Mouse (Mus musculus): ENCODE results near the gene Dpep1. TPM values are rescaled to one million over a fixed set of nuclear protein-coding genes. Genes with fewer than 3 reads are reported as not detected.
A peak's percentile ranks its signal among the peaks of the same experiment; 100 is the strongest.

Gene Dpep1
- polyA plus RNA-seq, 1 experiment from 2014 or later, result 0.40 TPM

GRCm38 (mm10) chr8:123235520-123236497 is 49.8 kb downstream of the Dpep1 start, which contains the start of gene Spata2l:
TSS of gene Spata2l (minus strand) at chr8:123236233.
- H3K27ac ChIP-seq (ENCODE audit: low read length), result peak within 1 kb of the TSS; percentile 47; the same call in 1 of the 2 replicates
- H3K4me1 ChIP-seq (ENCODE audit: control insufficient read depth, insufficient read depth, low read length), result peaks cover 19% of the 10 kb centered on the region
- peak within 1 kb of the TSS; percentile 72 for H3K9ac ChIP-seq (ENCODE audit: low read depth, low read length)
- no peaks in the 10 kb centered on the region for H3K9me3 ChIP-seq (replicated peaks; ENCODE audit: control insufficient read depth, low read length, poor library complexity, severe bottlenecking)
- ATAC-seq, result peak; percentile 72
- H3K4me3 ChIP-seq (ENCODE audit: low read depth, low read length), result peak within 1 kb of the TSS; percentile 49
- H3K36me3 ChIP-seq (ENCODE audit: control insufficient read depth, insufficient read depth, low read length), result no peaks in the 10 kb centered on the region
- no peaks in the 10 kb centered on the region; the same call in none of the 2 replicates for H3K27me3 ChIP-seq (ENCODE audit: control insufficient read depth, insufficient read depth, low read depth, low read length)
- 2% methylated on average over 57 of the region's 57 CpGs for WGBS
- H3K4me2 ChIP-seq (ENCODE audit: low read length), result peak within 1 kb of the TSS; percentile 79

- 76% methylated on average over 10 of the region's 10 CpGs for WGBS
- Histone ChIP-seq H3K9ac (ENCODE audit: low read depth, low read length) (no peak overlapping the region), H3K27me3 (ENCODE audit: control insufficient read depth, insufficient read depth, low read depth, low read length) (no peaks in the 10 kb centered on the region), H3K36me3 (ENCODE audit: control insufficient read depth, insufficient read depth, low read length) (peaks cover 19% of the 10 kb centered on the region), H3K4me2 (ENCODE audit: low read length) (no peak overlapping the region), H3K27ac (ENCODE audit: low read length) (no peak overlapping the region), H3K4me1 (ENCODE audit: control insufficient read depth, insufficient read depth, low read length) (peaks cover 19% of the 10 kb centered on the region), H3K9me3 (replicated peaks; ENCODE audit: control insufficient read depth, low read length, poor library complexity, severe bottlenecking) (no peaks in the 10 kb centered on the region), H3K4me3 (ENCODE audit: low read depth, low read length) (no peak overlapping the region)
- ATAC-seq, result no peak
Observed at GRCm38 (mm10) chr8:123239398-123239797, 53.4 kb downstream of the Dpep1 start.

- WGBS, result 93% methylated on average over 7 of the region's 7 CpGs
- ATAC-seq, result no peak
- peaks cover 45% of the 10 kb centered on the region for H3K36me3 ChIP-seq (ENCODE audit: control insufficient read depth, insufficient read depth, low read length)
- H3K9me3 ChIP-seq (replicated peaks; ENCODE audit: control insufficient read depth, low read length, poor library complexity, severe bottlenecking), result no peaks in the 10 kb centered on the region
- no peaks in the 10 kb centered on the region for H3K4me1 ChIP-seq (ENCODE audit: control insufficient read depth, insufficient read depth, low read length)
- no peak overlapping the region for H3K4me2 ChIP-seq (ENCODE audit: low read length)
- no peak overlapping the region for H3K9ac ChIP-seq (ENCODE audit: low read depth, low read length)
- no peak overlapping the region for H3K4me3 ChIP-seq (ENCODE audit: low read depth, low read length)
- H3K27me3 ChIP-seq (ENCODE audit: control insufficient read depth, insufficient read depth, low read depth, low read length), result no peaks in the 10 kb centered on the region
- H3K27ac ChIP-seq (ENCODE audit: low read length), result no peak overlapping the region
Observed at GRCm38 (mm10) chr8:123242107-123242923, 56.3 kb downstream of the Dpep1 start.

GRCm38 (mm10) chr8:123243053-123243452 is 57.0 kb downstream of the Dpep1 start:
- 70% methylated on average over 11 of the region's 11 CpGs for whole genome bisulfite sequencing
- no peak for ATAC-seq
- H3K4me2 ChIP-seq (ENCODE audit: low read length), result no peak overlapping the region
- H3K27ac ChIP-seq (ENCODE audit: low read length), result no peak overlapping the region
- H3K9ac ChIP-seq (ENCODE audit: low read depth, low read length), result no peak overlapping the region
- H3K36me3 ChIP-seq (ENCODE audit: control insufficient read depth, insufficient read depth, low read length), result peaks cover 52% of the 10 kb centered on the region
- H3K27me3 ChIP-seq (ENCODE audit: control insufficient read depth, insufficient read depth, low read depth, low read length), result no peaks in the 10 kb centered on the region
- H3K9me3 ChIP-seq (replicated peaks; ENCODE audit: control insufficient read depth, low read length, poor library complexity, severe bottlenecking), result no peaks in the 10 kb centered on the region
- no peaks in the 10 kb centered on the region for H3K4me1 ChIP-seq (ENCODE audit: control insufficient read depth, insufficient read depth, low read length)
- H3K4me3 ChIP-seq (ENCODE audit: low read depth, low read length), result no peak overlapping the region

GRCm38 (mm10) chr8:123244382-123244781 is 58.3 kb downstream of the Dpep1 start:
- 95% methylated on average over 4 of the region's 4 CpGs for WGBS
- no peak overlapping the region for H3K9ac ChIP-seq (ENCODE audit: low read depth, low read length)
- ATAC-seq, result no peak

GRCm38 (mm10) chr8:123245543-123245942 is 59.5 kb downstream of the Dpep1 start:
- no peak overlapping the region for H3K27ac ChIP-seq (ENCODE audit: low read length)
- no peak overlapping the region for H3K4me2 ChIP-seq (ENCODE audit: low read length)
- H3K4me3 ChIP-seq (ENCODE audit: low read depth, low read length), result no peak overlapping the region
- no peak overlapping the region for H3K9ac ChIP-seq (ENCODE audit: low read depth, low read length)
- H3K4me1 ChIP-seq (ENCODE audit: control insufficient read depth, insufficient read depth, low read length), result no peaks in the 10 kb centered on the region
- WGBS, result 92% methylated on average over 12 of the region's 12 CpGs
- ATAC-seq, result no peak
- no peaks in the 10 kb centered on the region for H3K27me3 ChIP-seq (ENCODE audit: control insufficient read depth, insufficient read depth, low read depth, low read length)
- peaks cover 65% of the 10 kb centered on the region for H3K36me3 ChIP-seq (ENCODE audit: control insufficient read depth, insufficient read depth, low read length)
- no peaks in the 10 kb centered on the region for H3K9me3 ChIP-seq (replicated peaks; ENCODE audit: control insufficient read depth, low read length, poor library complexity, severe bottlenecking)

More at GRCm38 (mm10) chr8:123244382-123244781, 58.3 kb downstream of the Dpep1 start:
- Histone ChIP-seq H3K36me3 (ENCODE audit: control insufficient read depth, insufficient read depth, low read length) (peaks cover 61% of the 10 kb centered on the region), H3K4me3 (ENCODE audit: low read depth, low read length) (no peak overlapping the region), H3K27ac (ENCODE audit: low read length) (no peak overlapping the region), H3K4me1 (ENCODE audit: control insufficient read depth, insufficient read depth, low read length) (no peaks in the 10 kb centered on the region), H3K4me2 (ENCODE audit: low read length) (no peak overlapping the region), H3K27me3 (ENCODE audit: control insufficient read depth, insufficient read depth, low read depth, low read length) (no peaks in the 10 kb centered on the region), H3K9me3 (replicated peaks; ENCODE audit: control insufficient read depth, low read length, poor library complexity, severe bottlenecking) (no peaks in the 10 kb centered on the region)

- Histone ChIP-seq H3K9me3 (replicated peaks; ENCODE audit: control insufficient read depth, low read length, poor library complexity, severe bottlenecking) (no peaks in the 10 kb centered on the region), H3K4me2 (ENCODE audit: low read length) (no peak overlapping the region), H3K9ac (ENCODE audit: low read depth, low read length) (no peak overlapping the region), H3K4me3 (ENCODE audit: low read depth, low read length) (no peak overlapping the region), H3K27me3 (ENCODE audit: control insufficient read depth, insufficient read depth, low read depth, low read length) (no peaks in the 10 kb centered on the region), H3K4me1 (ENCODE audit: control insufficient read depth, insufficient read depth, low read length) (peaks cover 3% of the 10 kb centered on the region), H3K36me3 (ENCODE audit: control insufficient read depth, insufficient read depth, low read length) (peaks cover 65% of the 10 kb centered on the region), H3K27ac (ENCODE audit: low read length) (no peak overlapping the region)
- no peak for ATAC-seq
- WGBS, result 97% methylated on average over 6 of the region's 6 CpGs
Observed at GRCm38 (mm10) chr8:123247748-123248147, 61.7 kb downstream of the Dpep1 start.

- no peaks in the 10 kb centered on the region for H3K27me3 ChIP-seq (ENCODE audit: control insufficient read depth, insufficient read depth, low read depth, low read length)
- no peak overlapping the region for H3K4me2 ChIP-seq (ENCODE audit: low read length)
- H3K4me3 ChIP-seq (ENCODE audit: low read depth, low read length), result no peak overlapping the region
- no peak for ATAC-seq
- peaks cover 7% of the 10 kb centered on the region for H3K4me1 ChIP-seq (ENCODE audit: control insufficient read depth, insufficient read depth, low read length)
- H3K36me3 ChIP-seq (ENCODE audit: control insufficient read depth, insufficient read depth, low read length), result peaks cover 57% of the 10 kb centered on the region
- H3K9me3 ChIP-seq (replicated peaks; ENCODE audit: control insufficient read depth, low read length, poor library complexity, severe bottlenecking), result no peaks in the 10 kb centered on the region
- no peak overlapping the region for H3K9ac ChIP-seq (ENCODE audit: low read depth, low read length)
- no peak overlapping the region for H3K27ac ChIP-seq (ENCODE audit: low read length)
- WGBS, result 94% methylated on average over 8 of the region's 8 CpGs
Observed at GRCm38 (mm10) chr8:123248596-123248995, 62.6 kb downstream of the Dpep1 start.

Measured in midbrain, embryonic 16.5 days (tissue).